Mouse (Mus musculus) MEL-GATA-1-ER (cell line): ENCODE measurements around the gene Prrt2.

Experiments
- DNase-seq: peaks from one replicate; pipeline ENCODE4 v3.0.0-alpha.2; 2012; ENCODE audit warnings: low read depth; ENCODE audit errors: extremely low read depth

Prrt2 gene

GRCm38 (mm10) chr7:127004122-127004875, 16.7 kb downstream of the Prrt2 start:
- no peak for DNase-seq

GRCm38 (mm10) chr7:127003620-127004019, 17.4 kb downstream of the Prrt2 start:
- no peak for DNase-seq

DNA sequence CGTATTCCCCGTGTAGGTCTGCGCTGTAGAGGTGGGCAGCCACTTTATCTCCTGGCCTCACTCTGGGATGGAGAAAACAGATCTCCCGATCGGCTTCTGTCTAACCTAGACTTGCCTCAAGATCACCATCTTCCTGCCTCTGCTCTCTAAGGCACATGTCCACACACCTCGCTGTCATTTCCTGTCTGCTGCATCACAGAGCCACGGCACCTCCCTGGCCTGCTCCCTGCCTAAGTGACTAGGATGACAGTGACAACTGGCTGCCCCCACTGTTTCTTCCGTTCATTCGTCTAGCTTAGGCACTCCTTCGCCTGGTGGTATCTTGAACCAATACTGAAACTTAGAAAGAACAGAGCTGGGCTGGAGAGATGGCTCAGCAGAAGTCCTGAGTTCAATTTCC, 21.4 kb downstream of the Prrt2 start:
- no peak for DNase-seq

DNA sequence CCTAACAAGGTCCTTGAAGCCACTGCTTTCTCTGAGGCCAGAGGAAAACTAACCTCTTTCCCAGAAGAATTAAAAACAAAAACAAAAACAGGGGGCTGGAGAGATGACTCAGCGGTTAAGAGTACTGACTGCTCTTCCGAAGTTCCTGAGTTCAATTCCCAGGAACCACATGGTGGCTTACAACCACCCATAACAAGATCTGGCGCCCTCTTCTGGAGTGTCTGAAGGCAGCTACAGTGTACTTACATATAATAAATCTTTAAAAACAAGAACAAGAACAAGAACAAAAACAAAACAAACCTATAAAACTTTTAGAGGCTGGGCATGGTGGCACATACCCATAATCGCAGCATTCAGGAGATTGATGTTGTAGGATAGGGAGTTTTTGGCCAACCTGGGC, 24.6 kb downstream of the Prrt2 start:
- DNase-seq = no peak

DNA sequence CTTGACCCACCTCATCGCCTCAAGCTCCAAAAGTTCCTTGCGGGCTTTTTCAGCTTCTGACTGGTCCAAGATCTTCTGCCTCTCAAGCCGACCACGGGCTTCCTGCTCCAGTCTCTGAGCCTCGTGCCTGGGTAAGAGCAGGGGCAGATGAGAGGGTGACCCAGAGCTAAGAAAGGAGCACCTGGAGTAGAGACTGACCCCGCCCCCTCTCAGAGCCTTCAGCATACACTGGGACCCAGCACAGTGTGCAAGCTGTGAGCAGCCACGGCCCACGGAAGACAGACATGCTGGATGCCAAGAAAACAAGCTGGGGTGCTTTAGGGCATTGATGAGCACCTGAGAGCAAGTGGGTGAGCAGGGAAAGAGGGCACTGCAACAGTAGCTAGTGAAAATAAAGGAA, 32.2 kb downstream of the Prrt2 start:
- DNase-seq = no peak

GRCm38 (mm10) chr7:126986319-126986718, 34.7 kb downstream of the Prrt2 start:
- DNase-seq = no peak

DNA sequence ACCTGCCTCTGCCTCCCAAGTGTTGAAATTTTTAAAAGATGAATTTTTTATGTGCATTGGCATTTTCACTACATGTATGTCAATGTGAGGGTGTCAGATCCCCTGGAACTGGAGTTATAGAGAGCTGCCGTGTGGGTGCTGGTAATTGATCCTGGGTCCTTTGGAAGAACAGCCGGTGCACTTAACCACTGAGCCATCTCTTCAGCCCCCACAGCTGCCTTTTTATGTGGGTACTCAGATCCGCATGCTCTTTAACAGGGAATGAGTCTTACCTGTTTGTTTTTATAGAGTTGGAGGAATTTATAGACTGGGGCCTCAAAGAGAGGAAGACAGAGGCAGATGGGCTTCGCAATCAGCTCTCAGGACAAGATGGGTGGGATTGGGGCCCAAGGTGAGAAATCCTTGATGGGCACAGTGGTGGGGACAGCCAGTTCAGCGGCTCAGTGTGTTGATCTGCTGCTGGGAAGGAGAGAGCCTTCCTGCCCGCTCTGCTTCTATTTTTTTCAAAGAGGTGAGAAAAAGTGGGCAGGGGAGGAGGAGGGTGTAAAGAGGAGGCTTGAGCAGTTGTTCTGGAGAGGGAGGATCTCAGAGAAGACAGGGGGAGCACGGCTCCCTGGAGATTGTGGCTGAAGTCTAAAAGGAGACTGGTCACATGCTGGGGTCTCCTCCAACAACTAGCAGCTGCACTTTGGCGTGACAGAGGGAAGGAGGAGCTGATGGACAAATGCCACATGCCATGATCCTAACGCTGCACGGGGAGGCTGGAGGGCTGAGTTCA, 36.2 kb downstream of the Prrt2 start:
- DNase-seq = no peak

GRCm38 (mm10) chr7:126983113-126983512, 37.9 kb downstream of the Prrt2 start:
- DNase-seq = no peak

DNA sequence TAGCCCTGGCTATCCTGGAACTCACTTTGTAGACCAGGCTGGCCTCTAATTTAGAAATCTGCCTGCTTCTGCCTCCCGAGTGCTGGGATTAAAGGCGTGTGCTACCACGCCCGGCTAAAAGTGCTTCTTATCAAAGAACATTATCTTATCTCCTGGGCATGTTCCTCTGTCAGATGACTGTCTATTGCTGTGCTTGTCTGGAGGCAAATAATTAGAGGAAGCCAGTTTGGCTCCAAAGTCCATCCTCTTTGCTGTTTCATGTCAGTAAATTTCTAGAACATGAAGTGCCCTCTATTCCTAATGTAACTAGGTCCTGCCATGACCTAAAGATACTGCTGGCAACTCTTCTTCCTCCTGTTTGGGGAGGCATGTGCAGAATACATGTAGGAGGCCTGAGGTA, 39.0 kb downstream of the Prrt2 start:
- DNase-seq = no peak

- DNase-seq = no peak
Measured at GRCm38 (mm10) chr7:126981601-126982000, 39.4 kb downstream of the Prrt2 start.

GRCm38 (mm10) chr7:126978841-126979240, 42.2 kb downstream of the Prrt2 start:
- no peak for DNase-seq

DNA sequence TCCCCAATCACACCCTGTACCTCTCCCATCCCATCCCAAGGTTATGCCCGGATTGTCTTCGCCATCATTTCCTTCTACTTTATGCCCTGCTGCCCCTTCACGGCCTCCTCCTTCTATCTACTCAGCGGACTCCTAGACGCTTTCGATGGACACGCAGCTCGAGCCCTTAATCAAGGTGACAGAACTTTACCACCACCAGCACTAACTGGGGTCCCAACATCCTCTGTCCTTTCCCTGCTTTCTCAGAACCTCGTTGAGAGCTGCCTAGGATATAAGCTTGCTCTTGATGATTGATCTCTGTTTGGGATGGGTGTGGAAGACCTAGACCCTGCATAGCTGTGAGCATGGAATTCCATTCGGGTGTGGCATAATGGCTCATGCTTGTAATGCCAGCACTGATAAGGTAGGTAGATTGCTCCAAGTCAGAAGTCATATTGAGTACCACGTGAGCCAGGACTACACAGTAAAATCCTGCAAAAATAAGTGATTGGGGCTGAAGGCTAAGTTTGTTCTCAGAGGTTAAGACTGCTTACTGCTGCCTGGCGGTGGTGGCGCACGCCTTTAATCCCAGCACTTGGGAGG, 44.0 kb downstream of the Prrt2 start:
- DNase-seq = no peak

DNA sequence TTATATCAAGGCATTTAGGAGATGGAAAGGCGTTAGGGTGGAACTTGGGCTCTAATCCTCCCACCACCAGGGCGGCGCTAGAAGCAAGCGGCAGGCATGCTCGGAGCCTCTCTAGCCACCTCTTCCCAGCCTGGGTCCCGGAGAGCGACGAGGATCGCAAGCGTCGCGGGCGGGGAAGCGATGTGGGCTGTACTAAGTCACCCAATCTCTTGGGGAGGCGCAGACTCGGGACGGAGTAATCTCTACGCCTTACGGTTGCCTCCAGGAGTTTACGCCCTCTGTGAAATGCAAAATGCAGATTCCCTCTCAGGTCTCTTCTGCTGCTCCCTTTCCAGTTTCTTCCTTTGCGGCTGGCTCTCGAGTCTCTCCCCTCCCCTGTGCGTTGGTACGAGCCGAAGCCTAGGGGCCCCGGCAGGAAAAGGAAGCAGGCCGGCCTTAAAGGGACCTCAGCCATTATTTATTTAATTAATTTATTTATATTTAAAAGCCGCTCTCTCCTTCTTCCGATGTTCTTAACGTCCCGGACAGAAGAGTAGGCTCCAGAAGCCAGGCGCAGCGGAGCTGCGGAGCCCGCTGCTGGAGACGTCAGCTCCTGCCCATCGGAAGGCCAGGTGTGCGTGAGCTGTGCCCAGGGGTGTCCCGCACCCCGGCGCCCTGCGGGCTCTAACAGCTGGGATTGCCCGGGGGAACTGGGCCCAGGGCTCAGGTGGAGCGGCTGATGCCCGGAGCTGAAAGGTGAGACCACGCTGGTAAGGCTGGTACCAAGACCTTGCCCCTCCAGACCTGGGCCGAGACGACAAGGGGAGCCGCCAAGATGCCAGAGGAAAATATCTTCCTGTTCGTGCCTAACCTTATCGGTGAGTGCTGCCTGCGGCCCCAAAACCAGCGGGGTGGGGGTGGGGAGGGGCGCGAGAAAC, 44.8 kb downstream of the Prrt2 start, which contains the start of gene Cdiptos:
Cdiptos (minus strand) TSS at position 149 of the 917 bp plus-strand sequence.
- peak; percentile 93 for DNase-seq

DNA sequence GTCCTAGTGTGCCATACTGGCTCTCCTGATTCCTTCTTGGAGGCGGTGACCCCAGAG, 45.3 kb downstream of the Prrt2 start, which contains the start of gene Cdipt:
Cdipt (plus strand) TSS at position 22 of the 57 bp plus-strand sequence.
- no peak for DNase-seq

DNA sequence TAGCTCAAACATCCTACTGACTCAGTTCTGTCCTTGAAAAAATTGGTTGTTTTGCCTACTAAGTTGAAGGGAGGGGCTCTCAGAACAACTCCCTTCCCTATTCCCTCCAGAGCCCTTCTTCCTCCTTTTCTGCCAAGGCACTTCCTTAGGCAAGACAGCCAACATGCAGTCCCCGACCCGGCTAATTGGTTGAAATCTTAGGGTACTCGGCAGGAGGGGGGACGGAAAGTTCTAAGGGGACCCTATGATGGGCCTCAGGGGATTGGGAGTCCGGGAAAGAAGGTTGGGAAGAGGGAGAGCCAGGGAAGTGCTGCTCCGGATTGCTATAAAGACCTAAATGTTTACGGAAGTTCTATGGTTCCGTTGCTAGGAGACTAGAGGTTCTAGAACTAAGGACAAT, 45.5 kb downstream of the Prrt2 start:
- peak; percentile 37 for DNase-seq
